Mouse (Mus musculus): ENCODE results near the gene Atg9b.
A peak's percentile ranks its signal among the peaks of the same experiment; 100 is the strongest.

Atg9b gene

GRCm38 (mm10) chr5:24391864-24392263 is at the start of gene Atg9b:
Gene Atg9b (minus strand): TSS chr5:24392143.
- DNase-seq = no peak

GRCm38 (mm10) chr5:24441187-24441586 is 49.2 kb upstream of the Atg9b start:
- DNase-seq = no peak

GRCm38 (mm10) chr5:24433993-24434392 is 42.0 kb upstream of the Atg9b start:
- no peak for DNase-seq

GRCm38 (mm10) chr5:24428596-24428995 is 36.7 kb upstream of the Atg9b start:
- peak in 1 of 2 experiments; percentile 28 for DNase-seq

GRCm38 (mm10) chr5:24427981-24428402 is 36.0 kb upstream of the Atg9b start:
- DNase-seq = peak; percentile 90 to 91

GRCm38 (mm10) chr5:24427285-24427633 is 35.3 kb upstream of the Atg9b start:
- DNase-seq = no peak

- no peak for DNase-seq
Observed at GRCm38 (mm10) chr5:24426556-24427284, 34.8 kb upstream of the Atg9b start.

GRCm38 (mm10) chr5:24426037-24426432 is 34.1 kb upstream of the Atg9b start:
- no peak for DNase-seq

GRCm38 (mm10) chr5:24425421-24426036 is 33.6 kb upstream of the Atg9b start:
- peak; percentile 43 to 68 for DNase-seq

- peak; percentile 87 to 95 for DNase-seq
Observed at GRCm38 (mm10) chr5:24424861-24425411, 33.0 kb upstream of the Atg9b start.

- DNase-seq = peak in 1 of 2 experiments; percentile 50
Observed at GRCm38 (mm10) chr5:24424004-24424781, 32.2 kb upstream of the Atg9b start.

- peak; percentile 99 to 100 for DNase-seq
Observed at GRCm38 (mm10) chr5:24423129-24424003, 31.4 kb upstream of the Atg9b start, which contains the start of the genes Cdk5 and Slc4a2. Gene Cdk5 (minus strand): TSS chr5:24423530. Gene Slc4a2 (plus strand): TSS chr5:24423837.

- DNase-seq = no peak
Observed at GRCm38 (mm10) chr5:24420381-24420780, 28.4 kb upstream of the Atg9b start.

- DNase-seq = no peak
Observed at GRCm38 (mm10) chr5:24417587-24417986, 25.6 kb upstream of the Atg9b start.

GRCm38 (mm10) chr5:24416222-24416736 is 24.3 kb upstream of the Atg9b start:
- DNase-seq = peak; percentile 78 to 81

GRCm38 (mm10) chr5:24413938-24414337 is 22.0 kb upstream of the Atg9b start:
- peak in 1 of 2 experiments; percentile 32 for DNase-seq

- peak; percentile 40 to 46 for DNase-seq
Observed at GRCm38 (mm10) chr5:24413042-24413693, 21.2 kb upstream of the Atg9b start, which contains the start of gene Asic3. Gene Asic3 (plus strand): TSS chr5:24413392.

GRCm38 (mm10) chr5:24412063-24412462 is 20.1 kb upstream of the Atg9b start:
- no peak for DNase-seq

GRCm38 (mm10) chr5:24409466-24409865 is 17.5 kb upstream of the Atg9b start:
- DNase-seq = no peak

GRCm38 (mm10) chr5:24408651-24409050 is 16.7 kb upstream of the Atg9b start:
- peak in 1 of 2 experiments; percentile 61 for DNase-seq

GRCm38 (mm10) chr5:24405389-24405876 is 13.5 kb upstream of the Atg9b start:
- no peak for DNase-seq
